Mouse (Mus musculus) gastrocnemius, postnatal 14 days (tissue): ENCODE data around the gene Rabep1. TPM values are rescaled to one million over a fixed set of nuclear protein-coding genes. Genes with fewer than 3 reads are reported as not detected.

Experiments
- DNase-seq: peaks from one replicate; pipeline ENCODE4 v3.0.0; 2021; ENCODE audit warnings: mixed read lengths
- intact Hi-C: fragments of 180-260 bp; cut with DNase I; formaldehyde crosslinking; loops from one replicate; pipeline ENCODE4 v1.15.1; 2025; ENCODE audit warnings: low total_unique reads
- long read RNA-seq, 2 experiments: library from polyadenylated mRNA; stranded (forward); transcript quantifications; one replicate each; pipeline ENCODE4 v2.0.0; 2021
- total RNA-seq, 2 experiments: library from RNA; stranded (reverse); gene quantifications; 2 replicates each; pipeline ENCODE4 v1.2.3; 2021

Rabep1 gene
- 10 to 100 TPM; 22.7 to 24.3 TPM for total RNA-seq
- long read RNA-seq, experiment 1, full-length matches to known transcripts = 3 of 13 reads
- long read RNA-seq, experiment 1, partial matches to known transcripts = 3 of 13 reads
- long read RNA-seq, experiment 1, other reads (novel, unspliced or antisense) = 7 of 13 reads
- long read RNA-seq, experiment 2, full-length matches to known transcripts = 8 of 16 reads
- long read RNA-seq, experiment 2, partial matches to known transcripts = 1 of 16 reads
- long read RNA-seq, experiment 2, other reads (novel, unspliced or antisense) = 7 of 16 reads

- intact Hi-C loops = no loop called here
- peak; percentile 98 for DNase-seq
These were observed at the start of gene Rabep1 for GRCm38 (mm10) chr11:70844559-70845456. Gene Rabep1, plus strand, starts transcription at chr11:70844778.

- intact Hi-C loops = no loop called here
- no peak for DNase-seq
These were observed 42.2 kb upstream of the Rabep1 start for GRCm38 (mm10) chr11:70802208-70802864.

- intact Hi-C loops = no loop called here
- no peak for DNase-seq
These were observed 41.7 kb upstream of the Rabep1 start for GRCm38 (mm10) chr11:70802865-70803261.

GRCm38 (mm10) chr11:70803711-70804200 lies 40.8 kb upstream of the Rabep1 start:
- no peak for DNase-seq
- intact Hi-C loops = no loop called here

- intact Hi-C loops = no loop called here
- DNase-seq = no peak
These were observed 40.2 kb upstream of the Rabep1 start for GRCm38 (mm10) chr11:70804395-70804794.

GRCm38 (mm10) chr11:70805641-70806175 lies 38.9 kb upstream of the Rabep1 start:
- intact Hi-C loops = no loop called here

GRCm38 (mm10) chr11:70806697-70807096 lies 37.9 kb upstream of the Rabep1 start:
- DNase-seq = no peak
- intact Hi-C loops = no loop called here

More at GRCm38 (mm10) chr11:70805641-70806175, 38.9 kb upstream of the Rabep1 start:
- no peak for DNase-seq

- intact Hi-C loops = no loop called here
- no peak for DNase-seq
These were observed 36.9 kb upstream of the Rabep1 start for GRCm38 (mm10) chr11:70807630-70808029.

- intact Hi-C loops = no loop called here
- no peak for DNase-seq
These were observed 36.5 kb upstream of the Rabep1 start for GRCm38 (mm10) chr11:70808101-70808500.

GRCm38 (mm10) chr11:70809011-70809410 lies 35.6 kb upstream of the Rabep1 start:
- DNase-seq = no peak
- intact Hi-C loops = no loop called here

GRCm38 (mm10) chr11:70811041-70811440 lies 33.5 kb upstream of the Rabep1 start:
- intact Hi-C loops = no loop called here

GRCm38 (mm10) chr11:70811471-70812240 lies 32.9 kb upstream of the Rabep1 start:
- intact Hi-C loops = no loop called here
- no peak for DNase-seq

More at GRCm38 (mm10) chr11:70811041-70811440, 33.5 kb upstream of the Rabep1 start:
- no peak for DNase-seq

- intact Hi-C loops = no loop called here
- DNase-seq = no peak
These were observed 32.2 kb upstream of the Rabep1 start, which contains the start of gene Scimp for GRCm38 (mm10) chr11:70812365-70812764. Gene Scimp, minus strand, starts transcription at chr11:70812586.

GRCm38 (mm10) chr11:70815071-70815470 lies 29.5 kb upstream of the Rabep1 start:
- intact Hi-C loops = loop anchor here (5.0 kb wide), 1 partner anchor 33 kb away; no protein-coding TSS in a partner anchor
- no peak for DNase-seq

- DNase-seq = peak; percentile 11
- intact Hi-C loops = loop anchor here (5.0 kb wide), 1 partner anchor 33 kb away; no protein-coding TSS in a partner anchor
These were observed 29.0 kb upstream of the Rabep1 start for GRCm38 (mm10) chr11:70815498-70816078.

- no peak for DNase-seq
- intact Hi-C loops = loop anchor here (5.0 kb wide), 1 partner anchor 34 kb away; no protein-coding TSS in a partner anchor
These were observed 27.8 kb upstream of the Rabep1 start for GRCm38 (mm10) chr11:70816770-70817169.

GRCm38 (mm10) chr11:70820120-70820519 lies 24.5 kb upstream of the Rabep1 start:
- intact Hi-C loops = no loop called here
- no peak for DNase-seq
